Mouse (Mus musculus): ENCODE results near the gene Oas1g.

DNA sequence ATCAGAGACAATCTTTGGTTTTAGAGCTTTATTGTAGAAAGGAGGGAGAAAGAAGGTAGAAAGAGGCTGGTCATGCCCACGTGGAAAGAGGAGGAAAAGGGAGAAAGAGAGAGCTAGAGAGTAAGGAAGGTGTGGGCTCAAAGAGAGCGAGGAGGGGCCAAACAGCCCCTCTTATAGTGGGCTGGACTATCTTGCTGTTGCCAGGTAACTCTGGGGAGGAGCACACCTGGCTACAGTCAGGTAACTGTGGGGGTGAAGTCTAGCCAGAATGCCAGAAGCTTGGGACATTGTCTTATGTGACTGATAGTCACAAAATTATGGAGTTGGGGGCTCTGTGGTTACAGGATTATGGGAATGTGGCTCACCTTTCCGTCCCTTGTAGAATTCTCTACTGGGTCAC is 17.3 kb downstream of the Oas1g start:
- TF ChIP-seq POLR2A (IDR thresholded peaks at IDR 0.05; ENCODE audit: borderline replicate concordance, control insufficient read depth, low read depth, low read length) (no peak), CTCF (IDR thresholded peaks at IDR 0.05; ENCODE audit: control insufficient read depth, insufficient read depth, low read length) (no peak)
